Mouse (Mus musculus) midbrain, embryonic 15.5 days (tissue): ENCODE results near the gene Hip1r. TPM values are rescaled to one million over a fixed set of nuclear protein-coding genes. Genes with fewer than 3 reads are reported as not detected.

Source experiments
- ATAC-seq: fragments of 200-750 bp; cut with Nextera tagmentation; replicated peaks from 2 replicates; pipeline ENCODE4 v1.8.0; 2017; ENCODE audit warnings: moderate TSS enrichment
- H3K27ac ChIP-seq: fragments of 300-500 bp; sonication (generic); 2 replicates; pipeline ENCODE4 v1.5.1; 2015; ENCODE audit warnings: mild to moderate bottlenecking, inconsistent platforms
- H3K27me3 ChIP-seq: fragments of 300-500 bp; sonication (generic); replicated peaks from 2 replicates; pipeline ENCODE4 v1.6.1; 2015; ENCODE audit warnings: inconsistent platforms
- H3K36me3 ChIP-seq: fragments of 300-500 bp; sonication (generic); replicated peaks from 2 replicates; pipeline ENCODE4 v1.6.1; 2015; ENCODE audit warnings: inconsistent platforms
- H3K4me1 ChIP-seq: fragments of 300-500 bp; sonication (generic); 2 replicates; pipeline ENCODE4 v1.6.1; 2015; ENCODE audit warnings: inconsistent platforms
- H3K4me2 ChIP-seq: fragments of 300-500 bp; sonication (generic); 2 replicates; pipeline ENCODE4 v1.6.1; 2015; ENCODE audit warnings: inconsistent platforms, mild to moderate bottlenecking, moderate library complexity
- H3K4me3 ChIP-seq: fragments of 300-500 bp; sonication (generic); 2 replicates; pipeline ENCODE4 v1.5.1; 2015; ENCODE audit warnings: mild to moderate bottlenecking, inconsistent platforms
- H3K9ac ChIP-seq: fragments of 300-500 bp; sonication (generic); 2 replicates; pipeline ENCODE4 v1.6.1; 2015; ENCODE audit warnings: mild to moderate bottlenecking, inconsistent platforms
- H3K9me3 ChIP-seq: fragments of 300-500 bp; sonication (generic); 2 replicates; pipeline ENCODE4 v1.6.1; 2016; ENCODE audit warnings: inconsistent platforms
- WGBS: fragments of 180-500 bp; shearing (Covaris S2); methylation state at CpG from one replicate; pipeline ENCODE4 v1.1.7; 2015; ENCODE audit warnings: mixed read lengths; 5-methylcytosine and 5-hydroxymethylcytosine counted together
- polyA plus RNA-seq: library from polyadenylated mRNA; unstranded; fragments of >200 nt; fragmentation: Nextera tagmentation; extraction: Ambion mirVana; gene quantifications from 2 replicates; pipeline ENCODE4 v1.2.1, GENCODE M21; 2015

The Hip1r gene
- polyA plus RNA-seq, 1 experiment from 2014 or later: 30.7 TPM

GRCm38 (mm10) chr5:124012885-124013284, 39.5 kb downstream of the Hip1r start:
- Histone ChIP-seq H3K9me3 (no peaks in the 10 kb centered on the region), H3K4me1 (peaks cover 66% of the 10 kb centered on the region), H3K4me2 (no peak overlapping the region), H3K36me3 (peaks cover 12% of the 10 kb centered on the region), H3K27ac (0 out of 2 replicates have a peak overlapping the region, but pooled peaks have one; percentile 1), H3K27me3 (no peaks in the 10 kb centered on the region), H3K4me3 (no peak overlapping the region), H3K9ac (no peak overlapping the region)
- WGBS: 83% methylated on average over 10 of the region's 10 CpGs
- ATAC-seq: no peak

- no peaks in the 10 kb centered on the region for H3K27me3 ChIP-seq
- H3K27ac ChIP-seq: 0 out of 2 replicates have a peak overlapping the region, but pooled peaks have one; percentile 61
- H3K36me3 ChIP-seq: peaks cover 8% of the 10 kb centered on the region
- peaks cover 75% of the 10 kb centered on the region for H3K4me1 ChIP-seq
- H3K4me2 ChIP-seq: no peak overlapping the region
- H3K9me3 ChIP-seq: no peaks in the 10 kb centered on the region
- no peak overlapping the region for H3K9ac ChIP-seq
- no peak overlapping the region for H3K4me3 ChIP-seq
- no peak for ATAC-seq
- WGBS: 78% methylated on average over 16 of the region's 16 CpGs
These were observed 40.3 kb downstream of the Hip1r start for GRCm38 (mm10) chr5:124013747-124014146.

- WGBS: 74% methylated on average over 3 of the region's 3 CpGs
- peaks cover 4% of the 10 kb centered on the region; the same call in 1 of the 2 replicates for H3K36me3 ChIP-seq
- H3K9me3 ChIP-seq: no peaks in the 10 kb centered on the region
- peak overlapping the region; percentile 61; the same call in 1 of the 2 replicates for H3K27ac ChIP-seq
- peaks cover 78% of the 10 kb centered on the region for H3K4me1 ChIP-seq
- no peak for ATAC-seq
- no peak overlapping the region for H3K9ac ChIP-seq
- no peaks in the 10 kb centered on the region for H3K27me3 ChIP-seq
- H3K4me3 ChIP-seq: no peak overlapping the region
- no peak overlapping the region for H3K4me2 ChIP-seq
These were observed 40.8 kb downstream of the Hip1r start for GRCm38 (mm10) chr5:124014180-124014579.

- WGBS: 13% methylated on average over 11 of the region's 11 CpGs
- Histone ChIP-seq H3K27ac (peak overlapping the region; percentile 61), H3K27me3 (no peaks in the 10 kb centered on the region), H3K4me3 (no peak overlapping the region), H3K9ac (no peak overlapping the region), H3K4me2 (peak overlapping the region; percentile 14; the same call in 1 of the 2 replicates), H3K4me1 (peaks cover 84% of the 10 kb centered on the region), H3K9me3 (no peaks in the 10 kb centered on the region), H3K36me3 (no peaks in the 10 kb centered on the region)
- ATAC-seq: no peak
These were observed 41.4 kb downstream of the Hip1r start for GRCm38 (mm10) chr5:124014791-124015251.

GRCm38 (mm10) chr5:124015727-124016126, 42.3 kb downstream of the Hip1r start:
- WGBS: 83% methylated on average over 2 of the region's 2 CpGs
- no peak overlapping the region for H3K4me2 ChIP-seq
- no peaks in the 10 kb centered on the region for H3K27me3 ChIP-seq
- H3K9ac ChIP-seq: no peak overlapping the region
- no peaks in the 10 kb centered on the region for H3K36me3 ChIP-seq
- peaks cover 78% of the 10 kb centered on the region for H3K4me1 ChIP-seq
- no peak overlapping the region for H3K4me3 ChIP-seq
- H3K9me3 ChIP-seq: no peaks in the 10 kb centered on the region
- ATAC-seq: no peak
- H3K27ac ChIP-seq: no peak overlapping the region

GRCm38 (mm10) chr5:124016291-124016821, 42.9 kb downstream of the Hip1r start:
- WGBS: 82% methylated on average over 7 of the region's 7 CpGs

GRCm38 (mm10) chr5:124017941-124018340, 44.5 kb downstream of the Hip1r start:
- no peak overlapping the region for H3K27ac ChIP-seq
- H3K4me1 ChIP-seq: peaks cover 56% of the 10 kb centered on the region
- no peak overlapping the region for H3K4me3 ChIP-seq
- H3K36me3 ChIP-seq: no peaks in the 10 kb centered on the region; the same call in 1 of the 2 replicates
- H3K9me3 ChIP-seq: no peaks in the 10 kb centered on the region
- H3K27me3 ChIP-seq: no peaks in the 10 kb centered on the region
- H3K9ac ChIP-seq: no peak overlapping the region
- no peak for ATAC-seq
- H3K4me2 ChIP-seq: no peak overlapping the region
- 78% methylated on average over 9 of the region's 9 CpGs for WGBS

More at GRCm38 (mm10) chr5:124016291-124016821, 42.9 kb downstream of the Hip1r start:
- Histone ChIP-seq H3K36me3 (no peaks in the 10 kb centered on the region; the same call in 1 of the 2 replicates), H3K27me3 (no peaks in the 10 kb centered on the region), H3K27ac (no peak overlapping the region), H3K9ac (no peak overlapping the region), H3K4me2 (no peak overlapping the region), H3K4me3 (no peak overlapping the region), H3K9me3 (no peaks in the 10 kb centered on the region), H3K4me1 (peaks cover 71% of the 10 kb centered on the region)
- ATAC-seq: no peak

- Histone ChIP-seq H3K4me3 (no peak overlapping the region), H3K4me2 (no peak overlapping the region), H3K9me3 (no peaks in the 10 kb centered on the region), H3K9ac (no peak overlapping the region), H3K27me3 (no peaks in the 10 kb centered on the region), H3K36me3 (no peaks in the 10 kb centered on the region; the same call in 1 of the 2 replicates), H3K4me1 (peaks cover 54% of the 10 kb centered on the region), H3K27ac (no peak overlapping the region)
- no peak for ATAC-seq
- 72% methylated on average over 9 of the region's 9 CpGs for WGBS
These were observed 45.2 kb downstream of the Hip1r start for GRCm38 (mm10) chr5:124018651-124019050.

- peaks cover 54% of the 10 kb centered on the region for H3K4me1 ChIP-seq
- 70% methylated on average over 12 of the region's 12 CpGs for WGBS
- no peaks in the 10 kb centered on the region for H3K27me3 ChIP-seq
- H3K36me3 ChIP-seq: no peaks in the 10 kb centered on the region; the same call in 1 of the 2 replicates
- H3K9me3 ChIP-seq: no peaks in the 10 kb centered on the region
- no peak overlapping the region for H3K4me3 ChIP-seq
- no peak overlapping the region for H3K9ac ChIP-seq
- H3K4me2 ChIP-seq: no peak overlapping the region
- peak overlapping the region; percentile 7; the same call in 1 of the 2 replicates for H3K27ac ChIP-seq
- ATAC-seq: peak; percentile 43
These were observed 46.2 kb downstream of the Hip1r start for GRCm38 (mm10) chr5:124019348-124020216.

GRCm38 (mm10) chr5:124021148-124021547, 47.7 kb downstream of the Hip1r start:
- H3K4me3 ChIP-seq: no peak overlapping the region
- H3K36me3 ChIP-seq: no peaks in the 10 kb centered on the region; the same call in 1 of the 2 replicates
- no peak overlapping the region for H3K9ac ChIP-seq
- H3K4me2 ChIP-seq: no peak overlapping the region
- no peaks in the 10 kb centered on the region for H3K27me3 ChIP-seq
- peaks cover 64% of the 10 kb centered on the region for H3K4me1 ChIP-seq
- H3K9me3 ChIP-seq: no peaks in the 10 kb centered on the region
- 88% methylated on average over 11 of the region's 11 CpGs for WGBS
- no peak for ATAC-seq
- no peak overlapping the region for H3K27ac ChIP-seq

- H3K9ac ChIP-seq: no peak overlapping the region
- H3K4me1 ChIP-seq: peaks cover 67% of the 10 kb centered on the region
- no peak overlapping the region for H3K4me2 ChIP-seq
- no peaks in the 10 kb centered on the region for H3K27me3 ChIP-seq
- 71% methylated on average over 11 of the region's 11 CpGs for WGBS
- H3K4me3 ChIP-seq: no peak overlapping the region
- no peak for ATAC-seq
- no peaks in the 10 kb centered on the region for H3K9me3 ChIP-seq
- H3K27ac ChIP-seq: no peak overlapping the region
- H3K36me3 ChIP-seq: no peaks in the 10 kb centered on the region; the same call in 1 of the 2 replicates
These were observed 48.3 kb downstream of the Hip1r start for GRCm38 (mm10) chr5:124021701-124022100.

- ATAC-seq: no peak
- Histone ChIP-seq H3K4me2 (no peak overlapping the region), H3K9ac (no peak overlapping the region), H3K27me3 (no peaks in the 10 kb centered on the region), H3K4me3 (no peak overlapping the region), H3K36me3 (no peaks in the 10 kb centered on the region; the same call in 1 of the 2 replicates), H3K9me3 (no peaks in the 10 kb centered on the region), H3K4me1 (peaks cover 66% of the 10 kb centered on the region), H3K27ac (no peak overlapping the region)
- WGBS: 80% methylated on average over 7 of the region's 7 CpGs
These were observed 48.9 kb downstream of the Hip1r start for GRCm38 (mm10) chr5:124022365-124022764.
